Mouse (Mus musculus) midbrain, embryonic 10.5 days (tissue): ENCODE data around the gene Tmem150b. TPM values are rescaled to one million over a fixed set of nuclear protein-coding genes. Genes with fewer than 3 reads are reported as not detected.

ENCODE experiments used
- DNase-seq: peaks from one replicate; pipeline ENCODE4 v3.0.0-alpha.2; 2017; ENCODE audit warnings: low spot score
- H3K27ac ChIP-seq: fragments of 300-500 bp; sonication (generic); replicated peaks from 2 replicates; pipeline ENCODE4 v1.5.1; 2016; ENCODE audit warnings: mild to moderate bottlenecking
- H3K27me3 ChIP-seq: fragments of 300-500 bp; sonication (generic); 2 replicates; pipeline ENCODE4 v1.6.1; 2016; ENCODE audit warnings: low read depth, mild to moderate bottlenecking; ENCODE audit not compliant: poor library complexity, severe bottlenecking
- H3K36me3 ChIP-seq: fragments of 300-500 bp; sonication (generic); 2 replicates; pipeline ENCODE4 v1.6.1; 2016; ENCODE audit warnings: mild to moderate bottlenecking, moderate library complexity
- H3K4me1 ChIP-seq: fragments of 300-500 bp; sonication (generic); 2 replicates; pipeline ENCODE4 v1.6.1; 2016
- H3K4me3 ChIP-seq: fragments of 300-500 bp; sonication (generic); 2 replicates; pipeline ENCODE4 v1.5.1; 2016; ENCODE audit warnings: mild to moderate bottlenecking, moderate library complexity
- H3K9me3 ChIP-seq: fragments of 300-500 bp; sonication (generic); replicated peaks from 2 replicates; pipeline ENCODE4 v1.6.1; 2016; ENCODE audit warnings: mild to moderate bottlenecking
- WGBS: fragments of 180-500 bp; shearing (Covaris S2); methylation state at CpG from one replicate; pipeline ENCODE4 v1.1.7; 2016; 5-methylcytosine and 5-hydroxymethylcytosine counted together
- polyA plus RNA-seq: library from polyadenylated mRNA; unstranded; fragments of >200 nt; fragmentation: Nextera tagmentation; extraction: Ambion mirVana; gene quantifications from 2 replicates; pipeline ENCODE4 v1.2.1, GENCODE M21; 2016

The Tmem150b gene
- polyA plus RNA-seq: 0.10 TPM in 2 replicates

DNA sequence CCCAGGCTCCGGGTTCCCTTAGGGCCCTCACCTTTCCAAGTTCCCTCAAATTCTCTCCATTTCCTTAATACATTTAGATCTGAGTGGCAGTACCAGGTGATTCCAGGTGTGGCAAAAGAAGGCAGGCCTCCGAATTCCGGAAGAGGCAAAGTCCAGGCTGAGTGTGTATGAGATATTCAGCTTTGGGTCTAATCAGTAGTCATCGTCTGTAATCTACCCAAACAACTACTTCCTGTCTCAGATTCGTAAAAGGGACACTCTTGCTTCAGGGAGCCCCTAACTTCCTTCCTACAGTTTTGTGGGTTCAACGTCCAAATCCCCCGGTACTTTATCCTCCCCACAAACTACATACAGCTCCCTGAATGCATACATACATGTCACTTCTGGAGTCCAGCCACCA is at the start of gene Tmem150b:
Gene Tmem150b, minus strand, starts transcription at position 81 of the 400 bp plus-strand sequence.
- Histone ChIP-seq H3K27me3 (0 out of 2 replicates have a peak, but pooled peaks cover 4% of the 10 kb centered on the region), H3K27ac (no peak within 1 kb of the TSS), H3K4me1 (no peaks in the 10 kb centered on the region), H3K9me3 (0 out of 2 replicates have a peak, but pooled peaks cover 3% of the 10 kb centered on the region), H3K36me3 (no peaks in the 10 kb centered on the region), H3K4me3 (no peak within 1 kb of the TSS)
- no peak for DNase-seq
- WGBS: 88% methylated on average over 7 of the region's 7 CpGs

GRCm38 (mm10) chr7:4771202-4771601 is 46.2 kb upstream of the Tmem150b start, which contains the start of gene Fam71e2:
Fam71e2 (minus strand) TSS chr7:4771302.
- no peak for DNase-seq
- 87% methylated on average over 4 of the region's 5 CpGs for WGBS
- H3K4me3 ChIP-seq: no peak within 1 kb of the TSS

DNA sequence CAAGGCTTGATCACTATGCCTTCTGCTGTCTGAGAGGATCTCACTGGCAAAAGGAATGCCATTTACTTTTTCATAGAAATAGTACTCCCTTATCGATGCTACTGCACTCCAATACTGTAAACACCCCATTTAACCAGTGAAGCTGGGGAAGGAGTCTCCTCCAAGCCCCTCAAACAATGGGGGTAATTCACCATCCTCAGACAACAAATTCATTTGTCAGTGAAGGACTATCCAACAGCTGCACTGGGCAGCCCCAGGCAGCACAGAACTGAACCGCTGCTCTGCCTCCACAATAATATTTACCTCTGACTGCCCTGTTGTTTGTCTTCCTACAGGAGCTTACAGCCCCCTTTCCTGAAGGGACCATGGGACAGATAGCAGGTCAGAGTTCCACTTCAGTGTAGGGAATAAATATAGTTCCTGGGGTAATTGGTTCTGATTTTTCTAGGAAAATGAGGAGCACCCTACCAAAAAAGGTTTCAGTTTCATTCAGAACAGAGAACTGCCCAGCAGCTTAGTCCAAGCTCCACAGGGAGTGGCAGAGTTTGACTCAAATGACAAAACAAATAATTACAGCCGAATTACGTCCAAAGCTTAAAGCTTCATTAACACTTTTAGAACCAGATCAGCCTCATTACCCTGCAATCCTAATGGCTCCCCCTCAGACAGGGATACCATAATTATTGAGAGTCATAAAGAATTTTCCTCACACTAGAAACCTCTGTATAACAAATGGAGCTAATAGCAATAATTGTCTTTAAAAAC is 40.1 kb upstream of the Tmem150b start:
- Histone ChIP-seq H3K27ac (no peak overlapping the region), H3K36me3 (no peaks in the 10 kb centered on the region), H3K27me3 (no peaks in the 10 kb centered on the region), H3K4me1 (peaks cover 23% of the 10 kb centered on the region), H3K9me3 (no peaks in the 10 kb centered on the region), H3K4me3 (no peak overlapping the region)
- 16% methylated on average over 4 of the region's 4 CpGs for WGBS
- no peak for DNase-seq

More at GRCm38 (mm10) chr7:4771202-4771601, 46.2 kb upstream of the Tmem150b start, which contains the start of gene Fam71e2:
- peaks cover 5% of the 10 kb centered on the region for H3K4me1 ChIP-seq
- no peak within 1 kb of the TSS for H3K27ac ChIP-seq
- no peaks in the 10 kb centered on the region for H3K36me3 ChIP-seq
- no peaks in the 10 kb centered on the region for H3K9me3 ChIP-seq
- peaks cover 23% of the 10 kb centered on the region for H3K27me3 ChIP-seq

DNA sequence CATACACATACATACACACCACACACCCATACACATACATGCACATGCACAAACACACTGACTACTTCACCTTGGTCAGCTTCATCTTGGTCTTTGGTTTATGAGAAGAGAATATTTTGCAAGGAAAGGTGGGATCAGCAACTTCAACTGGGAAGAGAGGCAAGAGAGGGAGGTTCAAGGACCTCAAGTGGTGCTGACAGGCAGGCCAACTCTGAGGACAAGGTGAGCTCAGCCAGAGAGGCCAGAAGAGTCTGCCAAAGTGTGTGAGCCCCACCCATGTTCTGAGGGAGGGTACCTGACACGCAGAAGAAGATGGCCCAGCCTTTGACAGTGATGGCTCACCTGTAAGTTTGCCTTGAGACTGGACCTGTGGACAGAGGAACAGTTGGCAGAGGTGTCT is 34.6 kb upstream of the Tmem150b start:
- H3K27me3 ChIP-seq: 0 out of 2 replicates have a peak, but pooled peaks cover 2% of the 10 kb centered on the region
- no peak overlapping the region for H3K4me3 ChIP-seq
- H3K4me1 ChIP-seq: peaks cover 4% of the 10 kb centered on the region
- H3K36me3 ChIP-seq: no peaks in the 10 kb centered on the region
- no peak for DNase-seq
- peaks cover 6% of the 10 kb centered on the region for H3K9me3 ChIP-seq
- no peak overlapping the region for H3K27ac ChIP-seq
- WGBS: 39% methylated on average over 1 of the region's 1 CpGs

GRCm38 (mm10) chr7:4752821-4753570 is 27.9 kb upstream of the Tmem150b start, which contains the start of gene Cox6b2:
Cox6b2 (minus strand) TSS chr7:4753094.
- peak within 1 kb of the TSS; percentile 82 for H3K27ac ChIP-seq
- 4% methylated on average over 24 of the region's 24 CpGs for WGBS
- peaks cover 13% of the 10 kb centered on the region; the same call in 1 of the 2 replicates for H3K27me3 ChIP-seq
- no peaks in the 10 kb centered on the region for H3K36me3 ChIP-seq
- H3K9me3 ChIP-seq: peaks cover 6% of the 10 kb centered on the region
- peak within 1 kb of the TSS; percentile 55 for H3K4me3 ChIP-seq
- DNase-seq: peak; percentile 91
- peaks cover 24% of the 10 kb centered on the region for H3K4me1 ChIP-seq

GRCm38 (mm10) chr7:4751971-4752820 is 27.1 kb upstream of the Tmem150b start:
- peak; percentile 84 for DNase-seq
- Histone ChIP-seq H3K36me3 (peaks cover under 1% of the 10 kb centered on the region), H3K4me3 (peak overlapping the region; percentile 55), H3K27ac (peak overlapping the region; percentile 82), H3K27me3 (peaks cover 13% of the 10 kb centered on the region; the same call in 1 of the 2 replicates), H3K4me1 (peaks cover 24% of the 10 kb centered on the region), H3K9me3 (peaks cover 6% of the 10 kb centered on the region)
- WGBS: 2% methylated on average over 30 of the region's 30 CpGs

- no peak overlapping the region for H3K4me3 ChIP-seq
- no peak overlapping the region for H3K27ac ChIP-seq
- H3K27me3 ChIP-seq: peaks cover 6% of the 10 kb centered on the region; the same call in 1 of the 2 replicates
- H3K4me1 ChIP-seq: peaks cover 35% of the 10 kb centered on the region
- WGBS: 95% methylated on average over 2 of the region's 2 CpGs
- peaks cover 27% of the 10 kb centered on the region for H3K36me3 ChIP-seq
- H3K9me3 ChIP-seq: no peaks in the 10 kb centered on the region
- no peak for DNase-seq
Observed at GRCm38 (mm10) chr7:4749169-4749568, 24.1 kb upstream of the Tmem150b start.

- Histone ChIP-seq H3K4me1 (peaks cover 35% of the 10 kb centered on the region), H3K27me3 (no peaks in the 10 kb centered on the region), H3K36me3 (peaks cover 34% of the 10 kb centered on the region), H3K27ac (no peak overlapping the region), H3K9me3 (no peaks in the 10 kb centered on the region), H3K4me3 (no peak overlapping the region)
- no peak for DNase-seq
- WGBS: 79% methylated on average over 4 of the region's 4 CpGs
Observed at GRCm38 (mm10) chr7:4748321-4748720, 23.3 kb upstream of the Tmem150b start.

DNA sequence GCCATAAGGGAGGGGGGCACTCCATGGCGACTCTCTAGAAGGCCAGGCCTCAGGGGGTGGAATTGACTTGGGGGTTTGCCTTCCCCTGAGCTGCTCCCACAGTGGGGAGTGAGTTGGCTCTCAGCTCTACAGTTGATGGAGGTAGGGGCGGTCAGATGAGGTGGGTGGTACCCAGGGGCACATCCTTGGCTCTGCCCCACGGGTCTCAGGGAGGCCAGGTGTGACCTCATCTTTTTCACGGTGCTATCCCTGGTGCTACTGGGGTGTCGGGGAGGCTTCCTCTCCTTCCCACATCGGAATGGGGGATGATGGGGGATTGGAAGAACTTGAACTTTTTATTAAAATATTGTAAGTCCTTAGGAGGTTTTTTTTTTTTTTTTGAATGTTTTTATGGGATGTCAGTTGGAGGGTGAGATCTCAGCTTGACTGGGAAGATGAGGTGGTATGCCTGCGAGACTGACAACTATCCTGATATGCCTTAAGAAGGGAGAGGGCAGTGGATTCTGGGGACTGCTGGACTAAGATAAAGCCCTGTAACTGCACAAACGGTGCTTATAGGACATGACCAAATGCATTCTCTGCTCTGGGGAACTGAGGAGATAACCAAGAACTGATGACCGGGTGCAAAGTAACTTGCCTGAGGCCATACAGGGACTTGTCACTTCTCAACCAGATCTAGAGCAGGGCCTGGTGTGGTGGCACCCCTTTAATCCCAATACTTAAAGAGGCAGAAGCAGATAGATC is 22.3 kb upstream of the Tmem150b start:
- Histone ChIP-seq H3K9me3 (no peaks in the 10 kb centered on the region), H3K27ac (0 out of 2 replicates have a peak overlapping the region, but pooled peaks have one; percentile 33), H3K4me1 (peaks cover 35% of the 10 kb centered on the region), H3K36me3 (peaks cover 44% of the 10 kb centered on the region), H3K27me3 (no peaks in the 10 kb centered on the region), H3K4me3 (no peak overlapping the region)
- 76% methylated on average over 9 of the region's 9 CpGs for WGBS
- no peak for DNase-seq

DNA sequence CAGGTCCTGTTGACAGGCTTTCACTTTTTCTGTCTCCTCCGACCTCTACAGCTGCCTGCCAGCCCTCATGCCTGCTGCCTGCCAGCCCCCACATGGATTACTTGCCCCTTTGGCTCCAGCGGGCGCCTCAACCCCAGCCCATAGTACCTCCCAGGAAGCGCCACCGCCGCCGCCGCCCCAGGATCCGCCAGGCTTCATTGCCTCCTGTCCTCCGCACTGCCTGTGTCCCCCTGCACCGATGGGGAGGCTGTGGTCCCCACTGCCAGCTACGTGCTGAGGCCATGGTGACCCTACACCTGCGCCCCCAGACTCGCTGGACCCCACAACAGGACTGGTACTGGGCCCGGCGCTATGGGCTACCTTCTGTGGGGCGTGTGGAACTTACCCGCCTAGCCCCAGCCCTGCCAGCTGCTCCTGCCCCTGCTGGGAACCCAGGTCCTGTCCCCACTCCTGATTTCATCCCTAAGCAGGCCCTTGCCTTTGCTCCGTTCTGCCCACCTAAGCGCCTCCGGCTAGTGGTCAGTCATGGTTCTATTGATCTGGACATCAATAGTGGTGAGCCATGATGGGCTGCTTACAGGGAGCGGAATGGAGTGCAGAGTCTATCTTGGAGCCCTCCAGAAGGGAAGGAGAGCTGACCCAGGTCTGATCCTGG is 21.4 kb upstream of the Tmem150b start:
- Histone ChIP-seq H3K27me3 (no peaks in the 10 kb centered on the region), H3K27ac (peak overlapping the region; percentile 33; the same call in 1 of the 2 replicates), H3K4me3 (no peak overlapping the region), H3K9me3 (no peaks in the 10 kb centered on the region), H3K4me1 (peaks cover 35% of the 10 kb centered on the region), H3K36me3 (peaks cover 47% of the 10 kb centered on the region)
- DNase-seq: no peak
- WGBS: 82% methylated on average over 22 of the region's 22 CpGs

DNA sequence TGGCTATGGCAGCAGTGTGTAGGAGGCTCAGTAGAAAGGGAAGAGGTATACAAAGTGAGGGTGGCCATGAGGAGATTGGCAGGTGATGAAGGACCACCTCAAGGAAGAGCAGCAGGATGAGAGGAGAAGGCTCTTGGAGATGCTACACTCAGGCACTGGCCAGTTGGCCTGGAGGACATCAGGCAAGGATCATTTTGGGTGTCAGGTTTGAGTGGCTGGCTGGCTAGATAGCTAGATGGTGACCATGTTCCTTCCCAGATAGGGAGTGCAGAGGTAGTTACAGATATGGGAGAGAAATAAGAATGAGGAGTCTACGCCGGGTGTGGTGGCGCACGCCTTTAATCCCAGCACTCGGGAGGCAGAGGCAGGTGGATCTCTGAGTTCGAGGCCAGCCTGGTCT is 19.8 kb upstream of the Tmem150b start:
- Histone ChIP-seq H3K36me3 (peaks cover 47% of the 10 kb centered on the region), H3K4me1 (peaks cover 42% of the 10 kb centered on the region), H3K27ac (no peak overlapping the region), H3K4me3 (no peak overlapping the region), H3K9me3 (no peaks in the 10 kb centered on the region), H3K27me3 (no peaks in the 10 kb centered on the region)
- WGBS: 91% methylated on average over 6 of the region's 6 CpGs
- no peak for DNase-seq
